Mouse (Mus musculus): ENCODE measurements around the gene Klhdc10.

Gene Klhdc10

GRCm38 (mm10) chr6:30471706-30472105 lies 70.0 kb downstream of the Klhdc10 start:
- DNase-seq: no peak

GRCm38 (mm10) chr6:30476025-30476765 lies 74.5 kb downstream of the Klhdc10 start:
- no peak for DNase-seq

DNA sequence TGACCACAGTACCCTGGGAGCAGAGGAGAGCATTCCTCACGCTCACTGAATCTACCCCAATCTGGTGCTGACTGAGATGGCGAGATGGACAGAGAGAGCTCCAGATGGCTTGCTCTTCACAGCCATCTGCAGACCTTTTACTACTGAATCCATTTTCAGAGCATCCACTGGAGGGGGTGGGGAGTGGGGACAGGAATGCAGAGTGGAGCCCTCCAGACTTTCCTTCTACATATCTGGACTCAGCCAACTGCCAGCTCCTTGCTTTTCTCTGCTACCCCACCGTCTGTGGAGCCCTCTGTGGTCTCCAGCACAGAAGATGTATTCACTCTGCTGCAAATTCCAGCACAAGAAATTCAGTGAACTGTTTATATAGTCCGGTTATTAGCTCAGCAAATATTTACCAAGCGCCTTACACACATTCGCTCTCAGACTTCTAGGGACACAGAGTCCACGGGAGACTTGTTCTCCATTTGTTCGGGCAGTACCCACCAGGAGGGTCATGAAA lies 75.6 kb downstream of the Klhdc10 start:
- peak; percentile 66 for DNase-seq

DNA sequence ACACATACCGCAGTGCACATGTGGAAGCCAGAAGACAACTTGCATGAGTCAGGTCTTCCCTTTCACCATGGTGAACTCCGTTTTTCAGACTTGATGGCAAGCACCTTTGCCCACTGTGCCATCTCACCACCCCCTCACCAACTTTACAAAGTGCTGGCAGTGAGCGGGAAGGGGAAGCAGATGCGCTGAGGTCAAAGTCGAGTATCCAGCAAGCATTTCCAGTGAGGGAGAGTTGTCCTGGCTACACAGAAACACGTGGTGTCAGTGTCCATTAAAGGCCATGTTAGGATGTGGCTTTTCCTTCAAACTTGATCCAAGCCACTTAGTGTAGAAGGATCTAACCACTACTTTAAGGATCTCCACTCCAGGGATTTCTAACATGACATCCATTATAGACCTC lies 76.1 kb downstream of the Klhdc10 start:
- no peak for DNase-seq

- DNase-seq: no peak
These were observed 77.8 kb downstream of the Klhdc10 start for GRCm38 (mm10) chr6:30479418-30479817.

DNA sequence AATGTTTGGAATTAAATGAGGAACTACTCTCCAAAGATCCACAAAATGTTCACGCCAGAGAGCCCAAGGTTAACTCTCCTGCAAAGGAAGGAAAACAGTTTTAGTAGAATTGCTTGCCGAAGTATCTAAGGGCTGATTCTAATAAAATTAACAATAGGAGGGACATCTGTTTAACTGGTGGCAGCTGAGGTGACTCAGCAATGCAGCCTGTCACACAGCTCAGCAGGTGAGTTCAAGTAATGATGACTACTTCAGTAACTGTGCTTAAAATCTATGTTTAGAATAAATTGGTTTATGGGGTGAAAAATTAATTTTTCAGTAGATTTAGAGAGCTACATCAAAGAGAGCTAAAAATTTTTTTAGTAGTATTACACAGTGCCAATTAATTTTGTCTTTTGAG lies 81.2 kb downstream of the Klhdc10 start:
- DNase-seq: no peak

GRCm38 (mm10) chr6:30486504-30486903 lies 84.8 kb downstream of the Klhdc10 start:
- DNase-seq: no peak

- DNase-seq: no peak
These were observed 97.4 kb downstream of the Klhdc10 start for GRCm38 (mm10) chr6:30499049-30499448.

Measured in cerebellum, adult 11 months (tissue).